Mouse (Mus musculus) heart, adult 2 months (tissue): ENCODE measurements around the gene Csnk1g2.

Experiments used
- CTCF ChIP-seq: fragments of 200-600 bp; IDR thresholded peaks from 2 replicates; pipeline ENCODE4 v1.8.1; 2022; ENCODE audit warnings: antibody characterized with exemption, mild to moderate bottlenecking, moderate library complexity
- POLR2A ChIP-seq: fragments of 200-500 bp; IDR thresholded peaks from 2 replicates; pipeline ENCODE4 v1.6.1; 2011; ENCODE audit warnings: mild to moderate bottlenecking, low read depth, low read length, control low read depth; ENCODE audit not compliant: insufficient read depth

- peak; percentile 51 for TF ChIP-seq CTCF
- TF ChIP-seq POLR2A: no peak
These were observed 43.7 kb upstream of the Csnk1g2 start for GRCm38 (mm10) chr10:80578911-80579310.
